Mouse (Mus musculus): ENCODE results near the gene Pik3ip1.

- no peak for TF ChIP-seq POLR2A (IDR thresholded peaks at IDR 0.05; ENCODE audit: borderline replicate concordance, insufficient read depth, low read length)
- TF ChIP-seq CTCF (IDR thresholded peaks at IDR 0.05; ENCODE audit: borderline replicate concordance, insufficient read depth, low read depth, low read length): no peak
Measured at GRCm38 (mm10) chr11:3336602-3337001, 6.4 kb downstream of the Pik3ip1 start.
